Mouse (Mus musculus): ENCODE data around the gene Sigirr. TPM values are rescaled to one million over a fixed set of nuclear protein-coding genes. Genes with fewer than 3 reads are reported as not detected.

The Sigirr gene
- polyA plus RNA-seq, 1 experiment from 2014 or later = 16.5 TPM

DNA sequence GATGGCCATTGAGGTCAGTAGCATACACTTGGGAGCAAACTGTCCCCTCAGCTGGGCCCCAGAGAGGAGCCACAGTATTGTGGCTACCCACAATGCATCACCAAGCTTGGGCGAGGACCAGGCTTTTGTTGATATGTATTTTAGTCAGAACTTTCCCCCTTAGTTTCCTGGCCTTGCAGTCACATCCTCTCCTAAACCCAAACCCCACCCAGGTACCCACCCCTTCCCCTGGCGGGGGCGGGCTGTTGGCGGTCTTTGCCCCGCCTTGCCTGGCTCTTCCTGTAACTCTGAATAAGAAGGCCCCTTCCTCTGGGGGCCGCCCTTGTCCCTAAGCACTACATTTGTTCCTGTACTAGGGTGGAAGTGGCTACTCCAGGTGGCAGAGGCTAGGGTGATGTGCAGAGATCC lies 3.7 kb downstream of the Sigirr start:
- peaks cover 70% of the 10 kb centered on the region for H3K4me1 ChIP-seq (replicated peaks)
- peak overlapping the region; percentile 53 for H3K4me2 ChIP-seq
- DNase-seq = peak; percentile 60
- peak; percentile 39 for ATAC-seq (ENCODE audit: low read depth)
- WGBS (ENCODE audit: insufficient replicate concordance) = 3% methylated on average over 6 of the region's 6 CpGs
- peak overlapping the region; percentile 37 for H3K4me3 ChIP-seq (replicated peaks)
- peak overlapping the region; percentile 77 for H3K27ac ChIP-seq
- no peaks in the 10 kb centered on the region for H3K36me3 ChIP-seq
- no peaks in the 10 kb centered on the region for H3K9me3 ChIP-seq (replicated peaks)
- peaks cover 29% of the 10 kb centered on the region for H3K27me3 ChIP-seq
- peak overlapping the region; percentile 57; the same call in 1 of the 2 replicates for H3K9ac ChIP-seq

DNA sequence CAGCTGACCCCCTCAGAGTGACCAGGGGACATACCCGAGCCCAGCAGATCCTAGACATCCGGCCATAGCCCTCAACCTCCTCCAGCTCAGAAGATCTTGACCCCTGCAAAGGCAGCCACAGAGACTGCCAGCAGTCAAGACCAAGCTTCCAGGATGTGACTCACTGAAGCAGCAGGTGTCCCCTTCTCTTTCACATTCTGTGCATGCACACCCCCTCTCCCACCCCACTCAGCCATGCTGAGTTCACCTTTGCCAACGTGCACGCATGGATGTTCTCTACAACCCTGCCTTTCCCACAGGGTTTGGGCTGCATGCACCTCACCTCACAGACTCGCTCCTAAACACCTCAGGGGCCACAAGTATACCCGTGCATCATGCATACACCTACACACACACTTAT lies 4.4 kb downstream of the Sigirr start:
- Histone ChIP-seq H3K4me1 (replicated peaks) (peaks cover 70% of the 10 kb centered on the region), H3K9ac (peak overlapping the region; percentile 57; the same call in 1 of the 2 replicates), H3K27ac (peak overlapping the region; percentile 77), H3K4me3 (replicated peaks) (peak overlapping the region; percentile 37), H3K27me3 (peaks cover 25% of the 10 kb centered on the region), H3K36me3 (no peaks in the 10 kb centered on the region), H3K4me2 (peak overlapping the region; percentile 53), H3K9me3 (replicated peaks) (no peaks in the 10 kb centered on the region)
- DNase-seq (no peak), ATAC-seq (ENCODE audit: low read depth) (no peak)
- 55% methylated on average over 6 of the region's 6 CpGs for WGBS (ENCODE audit: insufficient replicate concordance)

DNA sequence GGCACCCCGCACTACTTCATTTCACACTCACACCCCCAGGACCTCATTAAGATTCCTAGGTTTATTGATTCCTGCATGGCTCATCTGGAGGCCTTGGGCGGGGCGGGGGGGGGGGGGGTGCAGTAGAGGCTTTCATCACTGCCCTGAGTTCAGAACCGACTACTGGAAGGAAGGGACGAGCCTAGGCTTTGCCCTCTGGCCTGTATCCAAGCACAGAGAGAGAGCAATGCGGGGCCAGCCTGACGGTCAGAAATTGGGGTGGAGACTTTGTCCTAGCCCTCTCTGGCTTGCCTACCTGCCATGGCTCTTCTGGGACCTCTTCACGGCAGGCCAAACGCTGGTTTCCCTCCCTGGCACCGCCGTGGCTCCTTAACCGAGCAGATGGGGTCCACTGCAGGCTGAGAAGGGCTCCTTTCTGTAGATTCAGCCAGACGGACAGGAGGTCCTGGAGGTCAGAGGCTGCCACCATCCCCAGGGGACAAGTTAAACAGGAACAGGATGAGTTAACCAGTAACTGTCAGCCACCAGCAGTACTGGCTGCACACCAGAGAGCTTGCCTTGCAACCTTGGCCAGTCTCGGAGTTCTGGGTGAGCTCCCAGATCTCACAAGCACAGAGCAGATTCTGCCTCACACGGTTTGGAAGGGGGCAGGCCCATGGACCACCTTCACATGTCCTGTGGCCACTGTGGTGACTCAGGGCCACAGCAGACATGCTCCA lies 5.7 kb downstream of the Sigirr start:
- H3K4me1 ChIP-seq (replicated peaks) = peaks cover 60% of the 10 kb centered on the region
- peak overlapping the region; percentile 53 for H3K4me2 ChIP-seq
- H3K27me3 ChIP-seq = peaks cover 25% of the 10 kb centered on the region
- DNase-seq (no peak), ATAC-seq (ENCODE audit: low read depth) (peak; percentile 26)
- H3K36me3 ChIP-seq = no peaks in the 10 kb centered on the region
- peak overlapping the region; percentile 18; the same call in 1 of the 2 replicates for H3K4me3 ChIP-seq (replicated peaks)
- H3K27ac ChIP-seq = peak overlapping the region; percentile 77
- no peaks in the 10 kb centered on the region for H3K9me3 ChIP-seq (replicated peaks)
- H3K9ac ChIP-seq = peak overlapping the region; percentile 57
- WGBS (ENCODE audit: insufficient replicate concordance) = 65% methylated on average over 15 of the region's 15 CpGs

DNA sequence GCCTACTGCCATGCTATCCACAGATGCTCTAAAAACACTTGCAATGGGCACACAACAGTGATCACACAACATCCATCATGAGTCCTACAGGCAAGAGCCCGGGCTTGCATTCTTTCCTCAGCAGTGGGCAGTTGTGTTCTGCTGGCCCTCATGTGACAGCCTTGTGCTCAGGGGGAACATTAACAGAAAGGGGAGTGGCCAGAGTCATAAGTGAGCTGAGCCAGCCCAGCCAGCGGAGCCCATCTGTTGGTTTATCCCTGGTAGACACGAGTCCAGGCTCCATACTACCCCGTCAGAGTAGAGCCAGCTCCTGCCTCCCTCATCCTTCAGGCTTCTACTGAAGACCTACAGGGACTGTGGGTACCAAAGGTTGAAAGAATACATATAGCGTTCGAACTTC lies 6.4 kb downstream of the Sigirr start:
- Histone ChIP-seq H3K9ac (peak overlapping the region; percentile 57; the same call in 1 of the 2 replicates), H3K4me3 (replicated peaks) (peak overlapping the region; percentile 18; the same call in 1 of the 2 replicates)
- DNase-seq = no peak

DNA sequence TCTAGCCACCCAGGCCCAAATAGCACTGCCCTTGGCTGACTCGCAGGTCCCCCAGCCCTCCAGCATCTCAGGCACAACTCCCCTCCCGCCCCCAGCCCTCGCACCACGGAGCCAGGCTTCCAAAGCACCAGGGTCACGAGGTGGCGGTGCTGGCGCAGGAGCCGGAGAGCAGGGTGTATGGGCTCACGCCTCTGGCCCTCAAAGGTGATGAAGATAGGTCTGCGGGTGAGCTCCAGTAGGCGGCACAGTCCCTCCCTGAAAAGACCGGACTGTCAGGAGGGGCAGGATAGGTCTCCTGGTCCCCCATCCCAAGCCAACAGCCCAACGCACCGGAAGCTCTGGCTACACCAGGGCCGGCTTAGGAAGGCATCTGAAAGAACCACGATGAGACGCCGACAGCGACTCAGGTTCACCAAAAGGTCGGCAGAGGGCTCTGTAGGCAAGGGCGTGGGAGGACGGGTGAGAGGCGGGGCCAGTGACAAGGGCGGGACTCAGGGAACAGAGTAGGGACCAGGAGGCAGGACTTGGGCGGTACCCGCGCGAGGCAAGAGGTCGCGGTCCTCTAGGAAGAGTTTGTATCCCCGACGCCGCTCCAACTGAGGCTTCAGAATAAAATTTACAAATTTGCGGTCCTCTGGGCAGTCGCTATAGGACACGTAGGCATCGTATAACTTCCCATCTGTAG lies 8.2 kb downstream of the Sigirr start:
- Histone ChIP-seq H3K27ac (0 out of 2 replicates have a peak overlapping the region, but pooled peaks have one; percentile 26), H3K9ac (peak overlapping the region; percentile 48)

More for the DNA sequence above, 6.4 kb downstream of the Sigirr start:
- ATAC-seq (ENCODE audit: low read depth) = 0 out of 2 replicates have a peak, but pooled peaks have one; percentile 10
- 71% methylated on average over 6 of the region's 6 CpGs for WGBS (ENCODE audit: insufficient replicate concordance)
- H3K27me3 ChIP-seq = peaks cover 27% of the 10 kb centered on the region
- H3K36me3 ChIP-seq = no peaks in the 10 kb centered on the region
- H3K4me1 ChIP-seq (replicated peaks) = peaks cover 56% of the 10 kb centered on the region
- peak overlapping the region; percentile 39 for H3K4me2 ChIP-seq
- H3K27ac ChIP-seq = peak overlapping the region; percentile 77
- H3K9me3 ChIP-seq (replicated peaks) = no peaks in the 10 kb centered on the region

DNA sequence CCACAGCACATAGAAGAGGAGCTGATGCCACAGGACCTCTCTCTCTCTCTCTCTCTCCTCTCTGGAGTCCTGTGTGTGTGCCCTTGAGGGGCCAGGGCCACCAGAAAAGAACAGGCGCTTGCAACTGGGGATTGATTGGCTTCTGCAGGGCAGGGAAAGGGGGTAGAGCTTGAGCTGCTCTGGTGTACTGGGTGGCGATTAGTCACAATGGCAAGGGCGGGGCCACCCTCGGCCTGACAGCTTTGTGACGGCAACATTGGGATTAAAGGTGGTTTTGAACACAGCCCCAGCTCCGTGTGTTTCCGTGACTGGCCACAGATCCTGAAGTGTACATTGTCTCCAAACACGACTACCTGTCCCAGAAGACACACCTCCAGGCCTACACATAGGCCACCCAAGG lies 10.1 kb downstream of the Sigirr start:
- Histone ChIP-seq H3K4me3 (replicated peaks) (no peak overlapping the region), H3K9me3 (replicated peaks) (no peaks in the 10 kb centered on the region), H3K36me3 (no peaks in the 10 kb centered on the region), H3K4me1 (replicated peaks) (peaks cover 42% of the 10 kb centered on the region), H3K27ac (no peak overlapping the region), H3K27me3 (peaks cover 50% of the 10 kb centered on the region), H3K9ac (no peak overlapping the region), H3K4me2 (no peak overlapping the region)
- WGBS (ENCODE audit: insufficient replicate concordance) = 61% methylated on average over 8 of the region's 8 CpGs
- ATAC-seq (ENCODE audit: low read depth) (no peak), DNase-seq (no peak)

More for the DNA sequence above, 8.2 kb downstream of the Sigirr start:
- peaks cover 62% of the 10 kb centered on the region for H3K4me1 ChIP-seq (replicated peaks)
- ATAC-seq (ENCODE audit: low read depth) (peak; percentile 90), DNase-seq (peak; percentile 93)
- no peaks in the 10 kb centered on the region for H3K9me3 ChIP-seq (replicated peaks)
- H3K4me2 ChIP-seq = peak overlapping the region; percentile 65
- WGBS (ENCODE audit: insufficient replicate concordance) = 16% methylated on average over 37 of the region's 37 CpGs
- no peaks in the 10 kb centered on the region for H3K36me3 ChIP-seq
- H3K4me3 ChIP-seq (replicated peaks) = peak overlapping the region; percentile 35
- H3K27me3 ChIP-seq = peaks cover 40% of the 10 kb centered on the region

DNA sequence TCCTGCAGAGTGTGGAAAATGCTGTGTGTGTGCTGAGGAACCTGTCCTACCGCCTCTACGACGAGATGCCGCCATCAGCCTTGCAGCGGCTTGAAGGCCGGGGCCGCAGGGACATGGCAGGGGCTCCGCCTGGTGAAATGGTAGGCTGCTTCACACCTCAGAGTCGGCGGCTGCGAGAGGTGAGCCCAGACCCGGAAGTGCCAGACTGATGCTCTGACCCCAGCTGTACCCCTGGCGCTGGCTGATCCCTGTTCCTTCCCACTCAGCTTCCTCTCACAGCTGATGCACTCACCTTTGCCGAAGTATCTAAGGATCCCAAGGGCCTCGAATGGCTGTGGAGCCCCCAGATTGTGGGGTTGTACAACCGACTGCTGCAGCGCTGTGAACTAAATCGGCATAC lies 11.9 kb downstream of the Sigirr start:
- ATAC-seq (ENCODE audit: low read depth) (no peak), DNase-seq (no peak)
- Histone ChIP-seq H3K9ac (peak overlapping the region; percentile 1; the same call in 1 of the 2 replicates), H3K4me2 (peak overlapping the region; percentile 40), H3K9me3 (replicated peaks) (no peaks in the 10 kb centered on the region), H3K27me3 (peaks cover 50% of the 10 kb centered on the region), H3K27ac (no peak overlapping the region), H3K36me3 (no peaks in the 10 kb centered on the region), H3K4me3 (replicated peaks) (0 out of 2 replicates have a peak overlapping the region, but pooled peaks have one; percentile 1), H3K4me1 (replicated peaks) (peaks cover 30% of the 10 kb centered on the region)
- 6% methylated on average over 18 of the region's 18 CpGs for WGBS (ENCODE audit: insufficient replicate concordance)

DNA sequence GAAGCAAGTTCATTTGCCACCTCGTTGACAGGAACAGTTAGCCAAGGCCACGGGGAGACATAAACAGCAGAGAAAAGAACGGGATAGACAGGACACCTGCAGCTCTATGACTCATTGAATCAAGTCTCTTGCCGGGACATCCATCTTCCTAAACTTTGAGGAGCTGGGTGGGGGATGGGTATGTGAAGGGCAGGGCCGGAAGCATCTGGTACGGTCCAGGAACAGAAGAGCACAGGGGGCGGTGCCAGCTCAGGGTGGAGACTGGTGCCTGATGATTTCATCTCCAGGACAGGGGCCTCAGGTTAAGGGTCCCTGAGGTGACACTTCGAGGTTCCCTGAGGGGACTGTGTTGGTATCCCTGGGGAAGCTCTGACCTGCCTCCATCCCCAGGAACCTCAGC lies 12.5 kb downstream of the Sigirr start:
- H3K27me3 ChIP-seq = peaks cover 53% of the 10 kb centered on the region
- peaks cover 24% of the 10 kb centered on the region for H3K4me1 ChIP-seq (replicated peaks)
- no peak overlapping the region for H3K27ac ChIP-seq
- DNase-seq = no peak
- H3K9me3 ChIP-seq (replicated peaks) = no peaks in the 10 kb centered on the region
- no peak for ATAC-seq (ENCODE audit: low read depth)
- 0 out of 2 replicates have a peak overlapping the region, but pooled peaks have one; percentile 1 for H3K4me3 ChIP-seq (replicated peaks)
- WGBS (ENCODE audit: insufficient replicate concordance) = 17% methylated on average over 8 of the region's 8 CpGs
- H3K9ac ChIP-seq = peak overlapping the region; percentile 1; the same call in 1 of the 2 replicates
- H3K36me3 ChIP-seq = no peaks in the 10 kb centered on the region
- peak overlapping the region; percentile 40 for H3K4me2 ChIP-seq

DNA sequence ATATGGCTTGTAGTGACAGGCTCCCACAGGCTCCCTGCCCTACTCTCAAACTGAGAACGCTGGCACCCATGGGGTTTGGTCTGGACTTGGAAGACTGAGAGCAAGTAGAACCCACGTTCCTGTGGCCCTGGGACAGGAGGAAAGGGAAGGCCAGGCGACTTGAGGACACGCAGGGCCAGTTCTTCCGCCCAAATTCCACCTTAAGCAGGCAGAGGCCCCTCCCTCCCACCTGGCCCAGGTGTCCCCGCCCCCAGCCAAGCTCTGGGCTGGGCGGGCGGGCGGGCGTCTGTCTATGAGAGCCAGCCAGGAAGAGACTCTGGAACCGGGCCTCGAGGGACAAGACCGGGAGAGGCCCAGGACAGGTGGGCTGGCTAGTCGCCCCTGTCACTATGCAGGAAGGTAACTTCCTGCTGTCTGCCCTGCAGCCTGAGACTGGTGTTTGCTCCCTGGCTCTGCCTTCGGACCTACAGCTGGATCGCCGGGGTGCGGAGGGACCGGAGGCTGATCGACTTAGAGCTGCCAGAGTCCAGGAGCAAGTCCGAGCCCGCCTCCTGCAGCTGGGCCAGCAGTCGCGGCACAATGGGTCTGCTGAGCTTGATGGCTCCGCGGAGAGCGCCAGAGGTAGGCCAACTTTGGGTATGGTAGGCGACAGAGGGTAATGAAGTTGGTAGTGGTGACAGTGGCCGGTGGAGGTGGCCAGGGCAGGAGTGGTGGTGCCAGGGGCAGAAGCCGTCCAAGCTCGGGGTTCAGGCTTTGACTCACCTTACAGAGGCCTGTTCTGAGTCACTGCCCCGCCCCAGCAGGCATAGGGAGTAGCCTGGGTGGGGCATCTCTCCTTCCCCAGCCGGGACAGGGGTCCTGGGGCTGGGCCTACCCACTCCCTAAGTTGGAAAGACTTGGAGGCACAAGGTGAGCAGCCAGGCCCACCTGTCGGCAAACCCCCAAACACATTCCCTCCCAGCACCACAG lies 20.6 kb downstream of the Sigirr start:
- Histone ChIP-seq H3K9me3 (replicated peaks) (no peaks in the 10 kb centered on the region), H3K4me3 (replicated peaks) (no peak overlapping the region), H3K27ac (no peak overlapping the region), H3K27me3 (peaks cover 59% of the 10 kb centered on the region), H3K4me2 (peak overlapping the region; percentile 14; the same call in 1 of the 2 replicates), H3K4me1 (replicated peaks) (0 out of 2 replicates have a peak, but pooled peaks cover 5% of the 10 kb centered on the region), H3K36me3 (no peaks in the 10 kb centered on the region), H3K9ac (no peak overlapping the region)
- DNase-seq (no peak), ATAC-seq (ENCODE audit: low read depth) (no peak)
- 39% methylated on average over 34 of the region's 34 CpGs for WGBS (ENCODE audit: insufficient replicate concordance)

DNA sequence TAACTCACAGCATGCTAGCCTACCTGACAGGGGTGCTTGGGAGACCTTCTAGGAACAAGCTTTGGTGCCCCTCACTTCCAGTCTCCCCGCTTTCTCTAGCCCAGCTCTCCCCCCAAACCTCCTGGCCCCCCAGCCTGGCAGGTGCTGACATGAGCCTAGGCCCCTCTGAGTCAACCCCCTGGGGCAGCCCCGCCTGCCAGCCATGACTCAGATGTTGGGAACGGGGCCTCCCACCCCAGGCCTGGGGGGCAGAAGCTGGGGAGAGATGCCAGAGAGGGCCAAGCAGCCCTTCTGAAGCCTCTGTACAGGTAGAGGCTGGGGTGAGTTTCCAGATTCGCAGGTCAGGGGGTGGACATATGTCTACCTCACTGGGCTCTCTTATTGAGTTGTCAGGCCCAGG lies 21.5 kb downstream of the Sigirr start:
- no peak overlapping the region for H3K4me2 ChIP-seq
- ATAC-seq (ENCODE audit: low read depth) (no peak), DNase-seq (no peak)
- no peaks in the 10 kb centered on the region for H3K9me3 ChIP-seq (replicated peaks)
- 64% methylated on average over 4 of the region's 4 CpGs for WGBS (ENCODE audit: insufficient replicate concordance)
- peaks cover 64% of the 10 kb centered on the region for H3K27me3 ChIP-seq
- no peak overlapping the region for H3K27ac ChIP-seq
- 0 out of 2 replicates have a peak, but pooled peaks cover 5% of the 10 kb centered on the region for H3K4me1 ChIP-seq (replicated peaks)
- H3K9ac ChIP-seq = no peak overlapping the region
- H3K4me3 ChIP-seq (replicated peaks) = no peak overlapping the region
- no peaks in the 10 kb centered on the region for H3K36me3 ChIP-seq
